Mouse (Mus musculus) bone marrow, adult 2 months (tissue): ENCODE results near the gene Pik3c2b.
"Not testable (repeated sequence)": the region's sequence is repeated elsewhere in the genome, so short reads cannot be mapped to it uniquely, and the experiment has no call there.

ENCODE experiments used
- CTCF ChIP-seq: fragments of 200-500 bp; IDR thresholded peaks from 2 replicates; pipeline ENCODE4 v1.5.1; 2011; ENCODE audit warnings: low read length, control low read depth; ENCODE audit not compliant: control insufficient read depth, insufficient read depth
- POLR2A ChIP-seq: fragments of 200-500 bp; IDR thresholded peaks from 2 replicates; pipeline ENCODE4 v1.6.1; 2011; ENCODE audit warnings: low read depth, mild to moderate bottlenecking, control low read depth, low read length, borderline replicate concordance; ENCODE audit not compliant: control insufficient read depth

DNA sequence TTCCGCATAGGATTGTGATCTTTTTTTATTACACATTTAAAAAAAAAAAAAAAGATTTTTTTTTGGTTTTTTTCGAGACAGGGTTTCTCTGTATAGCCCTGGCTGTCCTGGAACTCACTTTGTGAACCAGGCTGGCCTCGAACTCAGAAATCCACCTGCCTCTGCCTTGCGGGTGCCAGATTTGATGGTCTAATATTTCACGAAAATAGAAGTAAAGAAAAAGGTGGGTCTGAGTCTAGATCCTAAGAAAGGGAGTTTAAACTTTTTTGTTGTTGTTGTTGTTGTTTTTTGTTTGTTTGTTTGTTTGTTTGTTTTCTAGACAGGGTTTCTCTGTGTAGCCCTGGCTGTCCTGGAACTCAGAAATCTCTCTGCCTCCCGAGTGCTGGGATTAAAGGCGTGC is 10.8 kb upstream of the Pik3c2b start:
- TF ChIP-seq CTCF, POLR2A: not testable (repeated sequence)
